Mouse (Mus musculus) kidney, adult 2 months (tissue): ENCODE results near the gene Lyzl4.

Experiments used
- CTCF ChIP-seq: fragments of 200-500 bp; conservative IDR thresholded peaks from 2 replicates; pipeline ENCODE4 v1.5.1; 2011; ENCODE audit warnings: low read depth, mild to moderate bottlenecking, control low read depth, low read length, moderate library complexity, mixed read lengths; ENCODE audit not compliant: insufficient read depth, insufficient read length
- POLR2A ChIP-seq: fragments of 200-500 bp; IDR thresholded peaks from one replicate; pipeline ENCODE4 v1.6.1; 2011; ENCODE audit warnings: low read depth, low read length, control low read depth

DNA sequence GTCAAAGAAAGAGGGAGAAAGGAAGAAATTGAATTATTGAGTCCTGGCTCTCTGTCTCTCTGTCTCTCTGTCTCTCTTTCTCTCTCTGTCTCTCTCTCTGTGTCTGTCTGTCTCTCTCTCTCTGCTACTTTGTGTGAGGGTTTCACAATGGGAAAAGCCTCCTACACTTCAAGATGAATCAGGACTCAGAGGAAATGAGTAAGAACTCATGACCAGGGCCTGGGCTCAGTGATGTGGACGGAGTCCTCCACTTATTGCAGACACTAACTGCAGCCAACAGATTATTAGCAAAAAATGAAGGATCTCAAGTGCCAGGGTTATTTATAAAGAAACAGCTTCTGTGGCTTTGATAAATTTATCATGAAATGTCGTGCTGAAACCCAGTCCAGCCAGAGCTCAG is 43.8 kb downstream of the Lyzl4 start:
- TF ChIP-seq POLR2A (no peak), CTCF (no peak)
